Mouse (Mus musculus) thymus, adult 2 months (tissue): ENCODE measurements around the gene Gm38394. TPM values are rescaled to one million over a fixed set of nuclear protein-coding genes. Genes with fewer than 3 reads are reported as not detected.
"Not testable (repeated sequence)": the region's sequence is repeated elsewhere in the genome, so short reads cannot be mapped to it uniquely, and the experiment has no call there.

Experiments
- DNase-seq: peaks from one replicate; pipeline ENCODE4 v3.0.0; 2021
- H3K27ac ChIP-seq: fragments of 200-500 bp; 2 replicates; pipeline ENCODE4 v1.5.1; 2012; ENCODE audit warnings: low read length, control low read depth; ENCODE audit not compliant: control insufficient read depth, insufficient read depth
- H3K27me3 ChIP-seq: fragments of 200-500 bp; 2 replicates; pipeline ENCODE4 v1.6.1; 2012; ENCODE audit warnings: mild to moderate bottlenecking, low read length, moderate library complexity, mixed read lengths; ENCODE audit not compliant: control insufficient read depth, insufficient read depth
- H3K36me3 ChIP-seq: fragments of 200-500 bp; 2 replicates; pipeline ENCODE4 v1.6.1; 2012; ENCODE audit warnings: mild to moderate bottlenecking, low read length, moderate library complexity; ENCODE audit not compliant: control insufficient read depth, insufficient read depth
- H3K4me1 ChIP-seq: fragments of 200-500 bp; replicated peaks from 2 replicates; pipeline ENCODE4 v1.6.1; 2012; ENCODE audit warnings: low read length; ENCODE audit not compliant: control insufficient read depth, insufficient read depth
- H3K4me3 ChIP-seq: fragments of 200-500 bp; 2 replicates; pipeline ENCODE4 v1.5.1; 2012; ENCODE audit warnings: mild to moderate bottlenecking, low read length, control low read depth, moderate library complexity; ENCODE audit not compliant: control insufficient read depth, insufficient read depth
- CTCF ChIP-seq: fragments of 200-500 bp; IDR thresholded peaks from 2 replicates; pipeline ENCODE4 v1.5.1; 2012; ENCODE audit warnings: mild to moderate bottlenecking, control low read depth, low read length, moderate library complexity, borderline replicate concordance; ENCODE audit not compliant: control insufficient read depth, poor library complexity, insufficient read depth; ENCODE audit errors: extremely low read depth
- POLR2A ChIP-seq: fragments of 200-500 bp; IDR thresholded peaks from 2 replicates; pipeline ENCODE4 v1.6.1; 2012; ENCODE audit warnings: mild to moderate bottlenecking, low read length, control low read depth, moderate library complexity; ENCODE audit not compliant: control insufficient read depth, poor library complexity, insufficient read depth; ENCODE audit errors: extremely low read depth
- WGBS: fragments of 180-500 bp; shearing (Covaris S2); methylation state at CpG from one replicate; pipeline ENCODE4 v1.1.7; 2018; 5-methylcytosine and 5-hydroxymethylcytosine counted together
- polyA plus RNA-seq: library from polyadenylated mRNA; depleted of rRNA; stranded (reverse); fragments of >200 nt; gene quantifications from 2 replicates; pipeline ENCODE4 v1.2.3, GENCODE M21; 2012; rRNA removed

The Gm38394 gene
- 5.8 and 5.9 TPM in 2 replicates for polyA plus RNA-seq

GRCm38 (mm10) chr1:133661203-133661933, at the start of gene Gm38394:
Gene Gm38394, minus strand, starts transcription at chr1:133661318.
- Histone ChIP-seq H3K4me3 (peak within 1 kb of the TSS; percentile 62), H3K27ac (peak within 1 kb of the TSS; percentile 41), H3K36me3 (peaks cover 13% of the 10 kb centered on the region; the same call in 1 of the 2 replicates), H3K27me3 (no peaks in the 10 kb centered on the region), H3K4me1 (0 out of 2 replicates have a peak, but pooled peaks cover 3% of the 10 kb centered on the region)
- DNase-seq: peak; percentile 90
- TF ChIP-seq POLR2A (peak; percentile 66), CTCF (peak; percentile 54; the same call in 1 of the 2 replicates)
- WGBS: 2% methylated on average over 26 of the region's 26 CpGs

- WGBS: 67% methylated on average over 6 of the region's 6 CpGs
- H3K36me3 ChIP-seq: no peaks in the 10 kb centered on the region
- H3K4me1 ChIP-seq: peaks cover 19% of the 10 kb centered on the region
- no peak overlapping the region for H3K27ac ChIP-seq
- no peak for DNase-seq
- TF ChIP-seq POLR2A (no peak), CTCF (no peak)
- H3K4me3 ChIP-seq: no peak overlapping the region
- H3K27me3 ChIP-seq: no peaks in the 10 kb centered on the region
Observed at GRCm38 (mm10) chr1:133710895-133711294, 49.8 kb upstream of the Gm38394 start.

GRCm38 (mm10) chr1:133709292-133709691, 48.2 kb upstream of the Gm38394 start:
- H3K27me3 ChIP-seq: no peaks in the 10 kb centered on the region
- no peak overlapping the region for H3K27ac ChIP-seq
- 82% methylated on average over 3 of the region's 3 CpGs for WGBS
- peaks cover 19% of the 10 kb centered on the region for H3K4me1 ChIP-seq
- no peaks in the 10 kb centered on the region for H3K36me3 ChIP-seq
- H3K4me3 ChIP-seq: no peak overlapping the region
- DNase-seq: peak; percentile 14
- TF ChIP-seq CTCF (no peak), POLR2A (no peak)

GRCm38 (mm10) chr1:133701824-133702223, 40.7 kb upstream of the Gm38394 start:
- DNase-seq: peak; percentile 46
- H3K4me3 ChIP-seq, H3K4me1 ChIP-seq, H3K27ac ChIP-seq, H3K27me3 ChIP-seq, H3K36me3 ChIP-seq: not testable (repeated sequence)
- WGBS: 29% methylated on average over 1 of the region's 2 CpGs

GRCm38 (mm10) chr1:133697935-133698620, 37.0 kb upstream of the Gm38394 start:
- Histone ChIP-seq H3K4me3 (no peak overlapping the region), H3K36me3 (no peaks in the 10 kb centered on the region), H3K4me1 (peaks cover 21% of the 10 kb centered on the region), H3K27ac (no peak overlapping the region), H3K27me3 (no peaks in the 10 kb centered on the region)
- TF ChIP-seq POLR2A (no peak), CTCF (no peak)
- no peak for DNase-seq
- WGBS: 92% methylated on average over 12 of the region's 12 CpGs

- Histone ChIP-seq H3K27me3 (no peaks in the 10 kb centered on the region), H3K4me1 (peaks cover 30% of the 10 kb centered on the region), H3K36me3 (no peaks in the 10 kb centered on the region), H3K4me3 (no peak overlapping the region), H3K27ac (no peak overlapping the region)
- TF ChIP-seq CTCF (no peak), POLR2A (no peak)
- WGBS: 78% methylated on average over 7 of the region's 7 CpGs
- no peak for DNase-seq
Observed at GRCm38 (mm10) chr1:133695901-133696300, 34.8 kb upstream of the Gm38394 start.
